Mouse (Mus musculus) adrenal gland, postnatal 25 days (tissue): ENCODE data around the gene Olfr60. TPM values are rescaled to one million over a fixed set of nuclear protein-coding genes. Genes with fewer than 3 reads are reported as not detected.

ENCODE experiments used
- DNase-seq: peaks from one replicate; pipeline ENCODE4 v3.0.0; 2021; ENCODE audit warnings: mixed read lengths
- long read RNA-seq: library from polyadenylated mRNA; stranded (forward); transcript quantifications from one replicate; pipeline ENCODE4 v2.0.0, GENCODE M21; 2021
- total RNA-seq: library from RNA; stranded (reverse); gene quantifications from 2 replicates; pipeline ENCODE4 v1.2.3, GENCODE M21; 2021

Olfr60 gene
- not detected in 2 replicates for total RNA-seq
- long read RNA-seq: 0 reads

DNA sequence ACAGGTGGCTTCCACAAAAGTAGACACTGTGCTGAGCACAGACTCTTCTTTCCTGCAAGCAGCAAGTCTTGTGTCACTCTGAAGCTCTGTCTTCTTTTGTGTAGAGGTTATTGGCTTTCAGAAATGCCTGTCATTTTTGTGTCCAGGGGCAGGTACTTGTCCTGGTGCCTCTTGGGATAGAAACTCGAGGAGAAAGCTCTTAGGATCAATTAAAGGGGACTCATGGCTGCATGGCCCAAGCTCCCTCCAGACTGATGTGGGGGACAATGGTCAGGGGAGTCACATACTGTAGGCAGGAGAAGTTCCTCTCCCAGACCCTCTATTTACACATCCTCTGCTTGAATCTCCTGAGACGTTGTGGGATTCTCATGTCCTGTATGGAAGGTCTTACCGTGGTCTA is at the start of gene Olfr60:
Gene Olfr60, minus strand, starts transcription at position 101 of the 400 bp plus-strand sequence.
- no peak for DNase-seq

DNA sequence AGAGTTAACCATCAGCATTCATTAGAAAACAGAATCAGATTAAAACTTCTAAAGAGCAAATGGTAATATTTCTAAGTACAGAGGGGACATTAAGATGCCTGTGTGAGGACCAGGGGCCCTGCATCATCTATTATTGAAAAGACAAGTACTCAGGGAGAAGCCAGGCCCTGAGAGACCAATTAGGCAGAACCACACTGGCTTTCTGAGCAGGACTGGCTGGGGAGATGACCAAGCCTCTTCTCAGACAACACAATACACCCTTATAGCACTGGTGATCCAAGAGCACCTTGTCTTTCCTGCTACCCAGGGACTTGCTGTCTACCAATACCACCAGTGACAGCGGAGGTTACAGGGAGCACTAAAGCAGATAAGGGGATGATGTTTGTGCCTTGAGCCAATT is 41.3 kb upstream of the Olfr60 start, which contains the start of gene Olfr531:
Gene Olfr531, minus strand, starts transcription at position 101 of the 400 bp plus-strand sequence.
- DNase-seq: no peak

DNA sequence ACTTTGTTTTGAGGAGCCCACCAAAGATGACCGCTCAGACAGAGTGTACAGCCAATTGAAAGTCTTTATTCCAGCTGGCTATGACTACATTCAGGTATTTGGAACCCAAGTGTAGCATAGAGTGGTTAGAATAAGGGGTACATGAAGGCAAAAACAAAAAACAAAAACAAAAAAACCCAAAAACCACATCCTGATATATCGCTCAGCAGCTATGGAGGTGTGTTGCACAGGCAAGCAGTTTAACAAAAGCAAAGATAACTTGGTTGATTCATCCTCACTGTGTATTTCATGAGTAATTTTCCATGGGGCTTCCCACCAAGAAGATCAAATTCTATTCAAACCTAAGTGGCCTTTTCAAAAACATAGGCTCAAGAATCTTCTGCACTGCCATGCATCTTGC is 15.4 kb upstream of the Olfr60 start:
- no peak for DNase-seq

DNA sequence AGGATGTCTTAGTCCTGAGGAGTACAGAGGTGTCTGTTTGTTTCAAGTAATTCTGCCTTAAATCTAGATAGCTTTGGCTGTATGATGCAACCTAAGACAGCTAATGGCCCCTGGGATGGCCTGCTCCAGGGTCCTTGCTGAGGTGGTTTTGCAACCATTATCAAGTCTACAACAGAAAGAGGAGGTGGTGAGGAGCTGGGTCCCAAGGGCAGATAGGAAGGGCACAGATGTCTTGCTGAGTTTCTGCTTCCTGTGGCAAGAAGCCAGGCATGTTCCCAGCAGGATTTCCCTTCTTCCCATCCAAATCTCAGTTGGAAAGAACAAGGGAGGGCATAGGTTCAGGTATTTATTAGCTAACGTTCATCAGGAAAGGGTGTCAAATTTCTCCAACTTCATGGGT is 14.8 kb upstream of the Olfr60 start, which contains the start of gene Olfr530:
Gene Olfr530, minus strand, starts transcription at position 101 of the 400 bp plus-strand sequence.
- DNase-seq: no peak

DNA sequence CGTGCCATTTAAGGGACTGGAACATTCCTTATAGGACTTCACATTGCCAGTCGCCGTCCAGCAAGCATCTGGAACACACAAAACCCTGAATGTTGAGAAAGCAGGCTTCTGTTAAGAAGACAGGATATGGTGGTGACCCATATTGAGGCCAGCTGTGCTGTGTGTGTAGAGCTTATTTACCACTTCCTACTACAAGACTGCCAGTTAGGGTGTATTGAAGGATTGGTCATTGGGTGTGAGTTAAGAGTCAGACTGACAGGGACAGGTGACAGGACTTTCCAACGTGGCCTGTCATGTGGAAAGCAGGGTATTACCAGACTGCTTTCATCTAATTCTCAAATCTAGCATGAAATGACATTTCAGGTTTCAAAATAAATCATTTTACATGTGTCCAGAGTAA is 12.8 kb upstream of the Olfr60 start:
- DNase-seq: no peak

DNA sequence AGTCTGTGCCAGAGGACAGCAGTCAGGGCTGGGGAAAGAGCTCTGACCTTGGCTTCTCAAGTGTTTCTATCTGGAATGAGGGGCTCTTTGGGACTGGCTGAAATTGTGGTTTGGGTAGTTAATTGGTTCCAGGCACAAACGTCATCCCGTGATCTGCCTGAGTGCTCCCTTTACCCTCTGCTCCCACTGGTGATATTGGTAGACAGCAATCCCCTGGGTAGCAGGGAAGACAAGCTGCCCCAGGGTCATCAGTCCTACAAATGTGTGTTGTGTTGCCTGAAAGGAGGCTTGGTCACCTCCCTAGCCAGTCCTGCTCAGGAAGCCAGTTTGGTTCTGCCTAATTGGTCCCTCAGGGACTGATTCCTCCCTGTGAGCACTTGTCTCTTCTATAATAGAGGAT is 27.8 kb downstream of the Olfr60 start, which contains the start of gene Olfr527:
Gene Olfr527, plus strand, starts transcription at position 301 of the 400 bp plus-strand sequence.
- DNase-seq: no peak

DNA sequence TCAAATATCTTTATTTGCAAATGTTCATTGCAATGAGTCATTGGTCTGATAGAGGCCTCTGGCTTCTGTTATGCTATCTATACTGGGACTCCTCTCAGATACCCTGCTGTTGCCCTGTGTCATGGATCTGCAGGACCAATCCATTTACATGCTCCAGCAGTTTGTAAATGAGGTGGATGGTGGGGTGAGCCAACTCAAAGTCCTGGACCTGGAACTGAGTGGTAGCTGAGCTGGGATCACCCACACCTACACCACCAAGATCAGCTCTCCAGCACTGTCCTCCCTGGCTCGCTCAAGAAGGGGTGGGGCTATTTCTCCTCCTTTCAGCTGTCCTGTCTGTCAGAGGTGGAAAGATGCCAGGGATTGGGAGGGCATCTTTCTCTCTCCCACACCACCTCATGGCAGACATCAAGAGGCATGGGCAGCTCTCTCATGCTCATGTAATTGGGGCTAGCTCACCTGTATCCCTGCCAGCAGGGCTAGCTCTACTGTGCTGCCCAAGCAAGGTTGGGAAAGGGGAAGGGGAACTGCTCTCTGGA is 31.6 kb downstream of the Olfr60 start:
- no peak for DNase-seq

DNA sequence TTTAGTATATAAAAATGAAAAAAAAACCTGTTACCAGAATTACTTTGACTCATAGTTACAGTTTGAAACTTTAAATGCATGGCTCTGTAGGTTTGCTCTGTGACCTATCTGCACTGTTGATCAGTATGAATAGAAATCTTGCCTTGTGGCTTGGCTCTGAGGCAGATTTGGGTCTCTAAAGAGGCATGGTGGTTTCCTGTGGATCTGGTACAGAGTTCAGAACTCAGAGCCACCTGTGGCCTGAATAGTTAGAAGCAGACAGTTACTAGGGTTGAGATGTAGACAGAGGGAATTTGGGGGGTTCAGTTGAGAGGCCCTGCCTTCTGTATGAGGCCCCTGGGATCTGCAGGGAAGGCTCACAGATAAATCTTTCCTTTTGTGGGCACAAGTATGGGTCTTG is 40.3 kb downstream of the Olfr60 start:
- DNase-seq: no peak

DNA sequence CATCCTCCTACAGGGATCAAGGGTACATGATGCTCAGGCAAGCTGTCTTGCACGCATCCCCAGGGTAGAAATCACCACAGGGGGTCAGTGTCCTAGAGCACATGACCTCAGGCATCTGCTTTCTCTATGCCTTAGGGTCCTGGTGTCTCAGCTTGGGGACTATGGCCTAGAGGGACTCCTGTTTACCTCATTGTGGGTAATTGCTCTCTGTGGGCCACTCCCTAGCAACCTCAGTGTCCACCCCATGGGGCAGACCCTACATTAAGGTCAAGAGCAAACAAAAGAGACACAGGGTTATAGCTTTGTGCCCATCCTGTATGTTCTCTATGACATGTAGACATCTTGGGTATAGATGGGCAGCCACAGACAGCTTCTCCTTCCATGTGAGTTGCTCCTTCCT is 40.9 kb downstream of the Olfr60 start, which contains the start of gene Olfr525:
Gene Olfr525, plus strand, starts transcription at position 301 of the 400 bp plus-strand sequence.
- no peak for DNase-seq

DNA sequence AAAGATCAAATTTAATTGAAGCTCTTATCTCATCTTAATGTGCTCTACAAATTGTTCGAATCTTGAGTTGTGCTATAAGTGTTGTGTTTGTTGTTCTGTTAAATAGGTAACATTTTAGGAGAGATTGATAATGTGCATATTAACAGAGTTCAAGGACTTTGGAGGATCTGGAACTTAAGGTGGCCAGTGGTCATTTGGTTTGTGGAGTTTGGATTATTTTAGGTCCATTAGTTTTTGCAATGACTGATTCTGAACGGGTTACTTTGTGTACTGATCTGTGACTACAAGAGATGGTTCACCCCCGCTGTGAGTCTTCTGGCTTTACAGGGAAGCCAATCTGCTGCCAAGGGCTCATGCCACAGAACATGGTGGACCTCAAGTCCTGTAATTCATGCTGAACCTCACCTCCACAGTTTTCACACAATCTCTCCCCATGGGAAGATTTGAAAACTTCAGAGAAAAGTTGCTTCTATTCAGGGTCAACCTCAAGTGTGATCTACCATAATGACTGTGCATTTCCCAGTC is 41.5 kb downstream of the Olfr60 start:
- no peak for DNase-seq

DNA sequence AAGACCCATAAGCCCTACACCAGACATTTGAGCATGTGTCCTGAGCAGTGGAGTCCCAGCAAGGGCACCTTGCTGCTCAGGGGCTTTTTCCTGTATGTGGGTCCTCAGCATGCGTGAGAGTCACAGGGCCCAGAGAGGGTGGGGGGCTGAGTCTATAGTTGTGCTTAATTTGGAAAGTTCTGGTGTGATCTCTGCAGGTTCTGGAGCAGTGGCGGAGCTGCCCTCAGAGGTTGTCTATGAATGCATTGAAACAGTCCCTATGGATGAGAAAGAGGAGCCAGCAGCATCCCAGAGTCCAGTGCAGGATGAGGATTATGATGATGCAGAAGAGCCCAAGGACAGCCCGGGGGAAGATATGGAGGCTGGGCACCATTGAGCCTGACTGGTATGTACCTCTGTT is 62.1 kb downstream of the Olfr60 start:
- no peak for DNase-seq

DNA sequence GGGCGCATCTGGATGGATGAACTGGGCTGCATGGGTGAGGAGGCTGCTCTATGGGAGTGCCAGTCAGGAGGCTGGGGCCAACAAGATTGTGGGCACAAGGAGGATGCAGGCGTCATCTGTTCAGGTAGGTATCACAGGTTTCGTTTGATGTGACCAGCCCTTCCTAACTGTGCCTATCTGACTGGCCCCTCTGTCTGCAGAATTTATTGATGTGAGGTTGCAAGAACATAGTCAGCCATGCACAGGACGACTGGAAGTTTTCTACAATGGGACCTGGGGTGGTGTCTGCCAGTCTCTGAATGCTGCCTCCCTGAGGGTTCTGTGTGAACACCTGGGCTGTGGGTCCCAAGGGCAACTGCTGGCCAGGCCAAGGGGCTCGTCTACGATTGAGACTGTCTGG is 64.6 kb downstream of the Olfr60 start:
- DNase-seq: no peak

DNA sequence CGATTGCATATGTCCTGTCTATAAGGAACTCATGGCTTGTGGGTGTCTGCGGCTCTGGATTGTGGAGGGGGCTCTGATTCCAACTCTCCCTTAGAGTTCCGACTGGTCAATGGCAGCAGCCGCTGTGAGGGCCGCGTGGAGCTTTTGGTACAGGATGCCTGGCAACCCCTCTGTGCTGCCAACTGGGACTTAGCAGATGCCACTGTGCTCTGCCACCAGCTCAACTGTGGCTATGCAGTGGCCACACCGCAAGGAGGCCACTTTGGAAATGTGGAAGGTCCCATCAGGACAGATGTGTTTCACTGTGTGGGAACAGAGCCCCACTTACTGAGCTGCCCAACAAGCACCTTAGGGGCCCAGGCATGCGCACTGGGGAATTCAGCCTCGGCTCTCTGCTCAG is 65.7 kb downstream of the Olfr60 start:
- DNase-seq: no peak

Other genes with a start within 250 kb of the Olfr60 start
- gene Paox, start 245.9 kb downstream of the Olfr60 start, total RNA-seq: 30.3 and 33.5 TPM in 2 replicates
- gene Echs1, start 245.2 kb downstream of the Olfr60 start, total RNA-seq: 435 and 524 TPM in 2 replicates
- 35.9 and 39.5 TPM in 2 replicates for gene Mtg1, start 224.1 kb downstream of the Olfr60 start, total RNA-seq
- 0.76 and 0.79 TPM in 2 replicates for gene Sprn, start 206.8 kb downstream of the Olfr60 start, total RNA-seq
- not detected in 2 replicates for gene Olfr522, start 196.9 kb downstream of the Olfr60 start, total RNA-seq
- gene Olfr523, start 188.5 kb downstream of the Olfr60 start, total RNA-seq: not detected in 2 replicates
- gene Olfr524, start 155.7 kb downstream of the Olfr60 start, total RNA-seq: not detected in 2 replicates
- gene Cd163l1, start 143.4 kb downstream of the Olfr60 start, total RNA-seq: not detected in 2 replicates
- gene 5830411N06Rik, start 114.4 kb downstream of the Olfr60 start, total RNA-seq: not detected in 2 replicates
- gene Olfr525, start 40.8 kb downstream of the Olfr60 start, total RNA-seq: not detected in 2 replicates
- gene Olfr527, start 27.7 kb downstream of the Olfr60 start, total RNA-seq: not detected in 2 replicates
- not detected in 2 replicates for gene Olfr530, start 14.7 kb upstream of the Olfr60 start, total RNA-seq
- not detected in 2 replicates for gene Olfr531, start 41.2 kb upstream of the Olfr60 start, total RNA-seq
- gene Olfr532, start 60.0 kb upstream of the Olfr60 start, total RNA-seq: not detected in 2 replicates
- gene Olfr533, start 101.7 kb upstream of the Olfr60 start, total RNA-seq: not detected in 2 replicates
- gene Olfr535, start 122.5 kb upstream of the Olfr60 start, total RNA-seq: not detected in 2 replicates
- gene Olfr536, start 145.7 kb upstream of the Olfr60 start, total RNA-seq: not detected in 2 replicates
- gene Olfr538, start 206.2 kb upstream of the Olfr60 start, total RNA-seq: not detected in 2 replicates
- gene Olfr46, start 239.6 kb upstream of the Olfr60 start, total RNA-seq: not detected in 2 replicates